Mouse (Mus musculus) megakaryocyte, embryonic 14.5 days (primary cell): ENCODE data around the gene Ptgfrn.

Experiments used
- FLI1 ChIP-seq: IDR thresholded peaks from 2 replicates; pipeline ENCODE4 v1.6.1; 2012; ENCODE audit warnings: low read length, inconsistent platforms, mixed read lengths
- GATA1 ChIP-seq: IDR thresholded peaks from 3 replicates; pipeline ENCODE4 v1.6.1; 2012; ENCODE audit warnings: mixed read lengths, low read length, inconsistent platforms, borderline replicate concordance

DNA sequence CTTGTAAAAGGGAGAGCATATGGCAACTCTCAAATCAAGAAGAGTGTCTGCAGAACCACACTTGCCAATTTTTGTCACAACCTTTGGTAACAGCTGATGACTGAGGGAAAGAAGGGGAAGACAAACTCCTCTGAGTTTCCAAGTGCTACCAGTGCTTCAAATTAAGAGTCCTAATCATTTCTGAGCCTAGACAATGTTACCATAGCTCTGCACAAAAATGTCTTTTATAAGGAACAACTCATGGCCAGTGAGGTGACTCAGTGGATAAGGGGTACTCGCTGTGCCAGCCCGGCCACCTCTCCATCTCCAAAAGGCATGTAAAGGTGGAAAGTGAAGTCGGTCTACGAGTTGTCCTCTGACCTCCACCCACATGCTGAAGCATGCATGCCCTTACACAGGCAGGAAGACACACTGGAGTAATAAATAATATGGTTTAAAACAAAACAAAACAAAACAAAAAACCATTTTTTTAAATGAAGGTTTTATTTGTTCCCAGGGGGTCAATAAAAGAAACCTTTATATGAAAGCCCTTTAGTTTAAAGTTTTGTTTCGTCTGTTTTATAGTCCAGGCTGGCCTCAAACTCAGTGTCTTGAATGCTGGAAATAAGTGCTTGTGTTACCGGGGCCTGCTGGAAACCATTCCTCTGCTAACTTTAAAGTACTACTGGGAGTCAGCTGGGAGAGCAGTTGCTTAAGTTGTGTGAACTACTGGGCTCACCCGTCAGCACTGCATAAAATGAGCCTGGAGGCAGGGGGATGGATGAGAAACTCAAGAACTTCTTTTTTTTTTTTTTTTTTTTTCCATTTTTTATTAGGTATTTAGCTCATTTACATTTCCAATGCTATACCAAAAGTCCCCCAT is 23.3 kb downstream of the Ptgfrn start:
- TF ChIP-seq GATA1 (no peak), FLI1 (no peak)
